Mouse (Mus musculus) c-Kit-positive CD71-negative TER-119-negative erythroid progenitor cells, embryonic 14.5 days (primary cell): ENCODE results near the gene Thtpa.

Experiments
- DNase-seq: peaks from one replicate; pipeline ENCODE4 v3.0.0-alpha.2; 2013; ENCODE audit warnings: low read depth

Thtpa gene

GRCm38 (mm10) chr14:55139313-55139712 is 44.7 kb downstream of the Thtpa start:
- no peak for DNase-seq

- DNase-seq: no peak
Measured at GRCm38 (mm10) chr14:55146324-55146723, 51.7 kb downstream of the Thtpa start.

GRCm38 (mm10) chr14:55146829-55147401 is 52.3 kb downstream of the Thtpa start:
- no peak for DNase-seq

- peak; percentile 34 for DNase-seq
Measured at GRCm38 (mm10) chr14:55148363-55148915, 53.9 kb downstream of the Thtpa start.
